Comparison of ENCODE assay signal across 8 mouse cellular contexts in genomic region chr4:147867563-147868449, GRCm38 (mm10). TPM values are rescaled to one million over a fixed set of nuclear protein-coding genes. Genes with fewer than 3 reads are reported as not detected.
DNase-seq lines count a peak whose midpoint lies in the region; ATAC-seq lines count a peak whose summit lies in the region.

No protein-coding gene starts in this region.

- H3K4me1 ChIP-seq in kidney, embryonic 14.5 days (ENCODE audit: control insufficient read depth, insufficient read depth, low read length), result peaks cover 19% of the 10 kb centered on the region
- peaks cover 26% of the 10 kb centered on the region for H3K4me1 ChIP-seq in hindbrain, embryonic 13.5 days (replicated peaks)
- peaks cover 25% of the 10 kb centered on the region for H3K4me1 ChIP-seq in midbrain, embryonic 13.5 days (replicated peaks)

- peak; percentile 3; the same call in 1 of the 2 replicates for ATAC-seq in kidney, embryonic 14.5 days (ENCODE audit: low FRiP score, low TSS enrichment)
- ATAC-seq in hindbrain, embryonic 13.5 days (ENCODE audit: low FRiP score), result peak; percentile 3; the same call in 1 of the 2 replicates
- ATAC-seq in midbrain, embryonic 13.5 days, result peak; percentile 2; the same call in 1 of the 2 replicates

- peak overlapping the region; percentile 87 for H3K4me3 ChIP-seq in kidney, embryonic 14.5 days (ENCODE audit: low read length)
- H3K4me3 ChIP-seq in hindbrain, embryonic 13.5 days, result peak overlapping the region; percentile 79
- H3K4me3 ChIP-seq in midbrain, embryonic 13.5 days (replicated peaks), result peak overlapping the region; percentile 82

- peaks cover 27% of the 10 kb centered on the region for H3K36me3 ChIP-seq in kidney, embryonic 14.5 days (ENCODE audit: control insufficient read depth, insufficient read depth, low read length)
- peaks cover 41% of the 10 kb centered on the region for H3K36me3 ChIP-seq in hindbrain, embryonic 13.5 days
- H3K36me3 ChIP-seq in midbrain, embryonic 13.5 days, result peaks cover 43% of the 10 kb centered on the region

- peak overlapping the region; percentile 85 for H3K27ac ChIP-seq in kidney, embryonic 14.5 days (ENCODE audit: low read depth, low read length)
- H3K27ac ChIP-seq in hindbrain, embryonic 13.5 days, result peak overlapping the region; percentile 83
- peak overlapping the region; percentile 82 for H3K27ac ChIP-seq in midbrain, embryonic 13.5 days

- no peaks in the 10 kb centered on the region for H3K27me3 ChIP-seq in kidney, embryonic 14.5 days (ENCODE audit: control insufficient read depth, insufficient read depth, low read length)
- no peaks in the 10 kb centered on the region for H3K27me3 ChIP-seq in hindbrain, embryonic 13.5 days
- no peaks in the 10 kb centered on the region for H3K27me3 ChIP-seq in midbrain, embryonic 13.5 days

- DNase-seq in kidney, adult 18-20 months, result no peak
- DNase-seq in brain, adult 2 months (ENCODE audit: low read depth, low spot score), result peak; percentile 47
- no peak for DNase-seq in spleen, postnatal 4 days (ENCODE audit: low spot score in 2 of 2)
- no peak for DNase-seq in layer of hippocampus, adult 8-10 months (ENCODE audit: low spot score in 2 of 2)
- no peak for DNase-seq in cerebellum, postnatal 36 days

- peak overlapping the region; percentile 76 for H3K9ac ChIP-seq in kidney, embryonic 14.5 days (ENCODE audit: low read depth, low read length)
- peak overlapping the region; percentile 80 for H3K9ac ChIP-seq in hindbrain, embryonic 13.5 days
- H3K9ac ChIP-seq in midbrain, embryonic 13.5 days (replicated peaks), result peak overlapping the region; percentile 84

- WGBS in kidney, embryonic 14.5 days, result 3% methylated on average over 22 of the region's 22 CpGs
- 4% methylated on average over 22 of the region's 22 CpGs for WGBS in hindbrain, embryonic 13.5 days
- 9% methylated on average over 22 of the region's 22 CpGs for WGBS in midbrain, embryonic 13.5 days

- peak overlapping the region; percentile 62 for H3K4me2 ChIP-seq in kidney, embryonic 14.5 days (replicated peaks; ENCODE audit: low read depth, low read length)
- peak overlapping the region; percentile 67 for H3K4me2 ChIP-seq in hindbrain, embryonic 13.5 days
- H3K4me2 ChIP-seq in midbrain, embryonic 13.5 days (replicated peaks), result peak overlapping the region; percentile 69

- no peaks in the 10 kb centered on the region for H3K9me3 ChIP-seq in kidney, embryonic 14.5 days (ENCODE audit: control insufficient read depth, low read length)
- no peaks in the 10 kb centered on the region for H3K9me3 ChIP-seq in hindbrain, embryonic 13.5 days
- H3K9me3 ChIP-seq in midbrain, embryonic 13.5 days, result no peaks in the 10 kb centered on the region

RNA-seq across cellular contexts. Expression of gene Miip, which starts 0.8 kb away (rescaled TPM):
- polyA plus RNA-seq in kidney, embryonic 14.5 days (2014; fragmentation: Nextera tagmentation; extraction: Ambion mirVana), result 34.7 and 37.6 TPM in 2 replicates
- polyA plus RNA-seq in hindbrain, embryonic 13.5 days (2015; fragmentation: Nextera tagmentation; extraction: Ambion mirVana), result 43.3 and 46.5 TPM in 2 replicates
- 47.4 and 50.3 TPM in 2 replicates for polyA plus RNA-seq in midbrain, embryonic 13.5 days (2015; fragmentation: Nextera tagmentation; extraction: Ambion mirVana)
- 10 to 100 TPM; 21.2 to 25.9 (median 24.1) TPM for total RNA-seq in layer of hippocampus, adult 8-10 months (2022)

RNA-seq across cellular contexts. Expression of gene Fv1, which starts 1.0 kb away (rescaled TPM):
- 4.6 and 11.6 TPM in 2 replicates for polyA plus RNA-seq in kidney, embryonic 14.5 days (2014; fragmentation: Nextera tagmentation; extraction: Ambion mirVana)
- polyA plus RNA-seq in hindbrain, embryonic 13.5 days (2015; fragmentation: Nextera tagmentation; extraction: Ambion mirVana), result 10.9 and 12.0 TPM in 2 replicates
- polyA plus RNA-seq in midbrain, embryonic 13.5 days (2015; fragmentation: Nextera tagmentation; extraction: Ambion mirVana), result 11.6 and 12.1 TPM in 2 replicates
- 10 to 100 TPM in 2 of 4 experiments, 1 to 10 TPM in 2; 8.4 to 11.7 (median 9.9) TPM for total RNA-seq in layer of hippocampus, adult 8-10 months (2022)

RNA-seq across cellular contexts. Expression of gene Zfp933, which starts 19.6 kb away (rescaled TPM):
- 5.0 and 5.4 TPM in 2 replicates for polyA plus RNA-seq in kidney, embryonic 14.5 days (2014; fragmentation: Nextera tagmentation; extraction: Ambion mirVana)
- 6.8 TPM in 2 replicates for polyA plus RNA-seq in hindbrain, embryonic 13.5 days (2015; fragmentation: Nextera tagmentation; extraction: Ambion mirVana)
- polyA plus RNA-seq in midbrain, embryonic 13.5 days (2015; fragmentation: Nextera tagmentation; extraction: Ambion mirVana), result 6.2 and 7.7 TPM in 2 replicates
- 10 to 100 TPM; 15.2 to 23.5 (median 20.0) TPM for total RNA-seq in layer of hippocampus, adult 8-10 months (2022)

RNA-seq across cellular contexts. Expression of gene Mfn2, which starts 36.7 kb away (rescaled TPM):
- 12.1 and 31.0 TPM in 2 replicates for polyA plus RNA-seq in kidney, embryonic 14.5 days (2014; fragmentation: Nextera tagmentation; extraction: Ambion mirVana)
- 82.6 and 86.9 TPM in 2 replicates for polyA plus RNA-seq in hindbrain, embryonic 13.5 days (2015; fragmentation: Nextera tagmentation; extraction: Ambion mirVana)
- 77.3 and 78.6 TPM in 2 replicates for polyA plus RNA-seq in midbrain, embryonic 13.5 days (2015; fragmentation: Nextera tagmentation; extraction: Ambion mirVana)
- 100 to 1,000 TPM; 190 to 210 (median 200) TPM for total RNA-seq in layer of hippocampus, adult 8-10 months (2022)

RNA-seq across cellular contexts. Expression of gene Zfp984, which starts 58.2 kb away (rescaled TPM):
- polyA plus RNA-seq in kidney, embryonic 14.5 days (2014; fragmentation: Nextera tagmentation; extraction: Ambion mirVana), result 11.0 and 14.9 TPM in 2 replicates
- 4.1 and 4.8 TPM in 2 replicates for polyA plus RNA-seq in hindbrain, embryonic 13.5 days (2015; fragmentation: Nextera tagmentation; extraction: Ambion mirVana)
- polyA plus RNA-seq in midbrain, embryonic 13.5 days (2015; fragmentation: Nextera tagmentation; extraction: Ambion mirVana), result 3.9 and 4.6 TPM in 2 replicates
- 1 to 10 TPM; 1.9 to 2.3 (median 2.1) TPM for total RNA-seq in layer of hippocampus, adult 8-10 months (2022)
